Mouse (Mus musculus): ENCODE data around the gene Acat3.

- TF ChIP-seq CHD2 (IDR thresholded peaks at IDR 0.05; ENCODE audit: low read depth, low read length) (no peak), ZC3H11A (IDR thresholded peaks at IDR 0.05; ENCODE audit: borderline replicate concordance, low read depth, low read length) (no peak), ZNF384 (IDR thresholded peaks at IDR 0.05; ENCODE audit: low read depth, low read length) (no peak)
These were observed 43.6 kb upstream of the Acat3 start for GRCm38 (mm10) chr17:12983988-12984387.
